Mouse (Mus musculus) erythroblast, embryonic 14.5 days (primary cell): ENCODE measurements around the gene Mnd1.

Source experiments
- GATA1 ChIP-seq: IDR thresholded peaks from 2 replicates; pipeline ENCODE4 v1.6.1; 2012; ENCODE audit warnings: low read length, inconsistent platforms, mixed read lengths
- TAL1 ChIP-seq: IDR thresholded peaks from 3 replicates; pipeline ENCODE4 v1.6.1; 2012; ENCODE audit warnings: low read length, inconsistent platforms, mixed read lengths

GRCm38 (mm10) chr3:84065825-84066224 lies 89.8 kb downstream of the Mnd1 start:
- no peak for TF ChIP-seq GATA1
- TF ChIP-seq TAL1: no peak
